Mouse (Mus musculus) layer of hippocampus, adult 8-10 months (tissue): ENCODE measurements around the gene Gpbar1. TPM values are rescaled to one million over a fixed set of nuclear protein-coding genes. Genes with fewer than 3 reads are reported as not detected.

Experiments used
- DNase-seq, 2 experiments: peaks; one replicate each; pipeline ENCODE4 v3.0.0; 2022; ENCODE audit warnings: low spot score in 2 of 2
- total RNA-seq, 4 experiments: library from RNA; stranded (reverse); gene quantifications; 2 replicates each; pipeline ENCODE4 v1.2.4; 2022

Gene Gpbar1
- total RNA-seq, 4 experiments from 2014 or later, result not detected

DNA sequence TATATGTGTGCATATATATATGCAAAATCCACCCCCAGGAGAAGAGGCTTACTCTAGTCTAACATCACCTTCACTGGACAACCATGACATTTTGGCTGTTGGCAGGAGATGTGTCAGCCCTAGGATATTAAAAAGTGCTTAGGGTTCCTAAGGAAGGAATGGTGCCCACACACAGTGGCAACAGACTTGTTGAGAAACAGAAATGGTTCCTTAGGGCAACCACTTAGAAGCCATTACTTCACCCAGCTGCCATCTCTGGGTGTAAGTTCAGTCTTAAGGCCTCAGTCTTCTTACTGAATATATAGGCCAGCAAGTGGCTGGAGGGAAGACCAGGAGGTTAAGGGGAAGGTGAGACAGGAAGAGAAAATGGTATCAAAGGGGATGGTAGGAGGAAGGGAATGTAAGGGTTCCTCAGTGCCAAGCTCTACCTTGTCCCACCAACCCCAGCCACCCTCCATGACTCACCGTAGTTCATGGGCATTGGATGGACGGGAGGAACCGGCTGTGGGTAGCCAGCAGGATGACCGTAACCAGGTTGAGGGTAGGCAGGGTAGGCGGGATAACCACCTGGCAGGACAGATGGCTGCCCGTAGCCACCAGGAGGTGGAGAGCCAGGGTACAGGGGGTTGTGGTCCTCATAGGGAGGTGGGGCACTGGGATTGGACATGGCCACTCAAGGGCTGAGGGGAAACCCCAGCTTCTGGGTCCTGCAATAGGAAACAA lies 16.5 kb downstream of the Gpbar1 start:
- no peak for DNase-seq

DNA sequence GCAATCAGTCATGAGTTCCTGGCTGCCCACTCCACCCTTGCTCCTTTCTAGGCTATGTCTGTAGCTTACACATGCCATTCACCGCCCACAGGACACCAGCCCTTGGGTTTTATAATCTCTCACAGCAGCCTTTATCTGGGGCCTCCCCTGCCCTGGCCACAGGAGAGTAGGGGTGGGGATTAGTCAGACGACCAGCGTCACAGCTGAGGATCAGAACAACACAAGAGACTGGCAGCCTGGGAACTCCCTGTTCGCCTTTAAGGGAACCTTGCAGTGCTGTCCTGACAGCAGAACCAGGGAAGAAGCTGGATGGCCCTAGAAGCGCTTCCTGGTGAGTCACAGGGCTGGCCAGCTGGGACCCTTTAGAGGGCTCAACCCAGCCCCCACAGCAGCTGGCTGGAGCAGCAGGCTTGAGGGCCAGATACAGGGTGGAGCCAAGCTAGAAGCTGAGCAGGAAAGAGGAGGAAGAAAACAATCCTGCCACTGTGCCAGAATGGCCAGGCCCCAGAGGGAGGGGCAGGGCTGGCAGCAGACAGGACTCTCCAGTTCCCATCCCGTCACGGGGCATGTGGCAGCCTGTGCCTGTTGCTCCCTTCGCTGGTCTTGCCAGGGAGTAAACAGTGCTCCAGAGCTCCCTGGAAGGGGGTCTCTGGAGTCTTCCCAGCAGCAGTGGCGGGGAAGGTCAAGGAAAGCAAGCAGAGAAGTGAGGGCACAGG lies 17.3 kb downstream of the Gpbar1 start:
- DNase-seq, result peak; percentile 91 to 95

DNA sequence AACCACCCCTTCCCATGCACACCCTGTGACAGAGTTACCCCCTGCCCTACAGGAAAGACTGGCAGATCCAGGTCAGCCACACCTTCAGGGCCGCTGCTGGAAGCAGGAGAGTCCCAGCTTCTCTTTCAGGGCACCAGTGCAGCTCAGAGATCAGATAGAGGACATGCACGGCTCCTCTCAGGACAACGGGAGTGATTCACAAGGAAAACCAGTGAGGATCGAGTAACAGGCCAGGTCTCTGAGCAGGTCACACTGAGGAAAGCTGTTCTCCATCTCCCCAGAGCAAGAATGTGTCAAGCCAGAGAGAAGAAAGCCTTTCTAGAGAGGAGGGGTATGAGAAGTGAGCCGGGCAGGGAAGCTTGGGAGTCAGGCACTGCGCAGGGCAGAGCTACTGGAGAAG lies 18.1 kb downstream of the Gpbar1 start:
- DNase-seq, result no peak

DNA sequence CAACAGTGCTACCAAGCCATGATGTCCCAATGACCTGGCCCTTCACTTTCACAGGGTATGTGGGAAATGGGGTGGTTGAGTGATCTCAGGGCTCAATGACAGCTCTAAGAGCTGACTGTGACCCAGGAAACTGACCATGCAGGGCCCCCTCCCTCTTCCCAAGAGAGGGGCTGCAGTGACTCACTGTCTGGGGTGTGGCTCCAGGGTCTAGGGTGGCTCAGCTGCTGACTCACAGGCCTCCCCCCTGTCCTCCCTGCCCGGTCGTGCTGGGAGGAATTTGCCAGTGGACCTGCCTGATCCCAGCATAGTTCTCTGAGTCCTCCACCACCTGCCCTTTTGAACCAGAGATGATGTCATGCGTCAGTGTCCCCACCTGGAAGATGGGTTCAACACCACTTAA lies 18.9 kb downstream of the Gpbar1 start:
- no peak for DNase-seq

DNA sequence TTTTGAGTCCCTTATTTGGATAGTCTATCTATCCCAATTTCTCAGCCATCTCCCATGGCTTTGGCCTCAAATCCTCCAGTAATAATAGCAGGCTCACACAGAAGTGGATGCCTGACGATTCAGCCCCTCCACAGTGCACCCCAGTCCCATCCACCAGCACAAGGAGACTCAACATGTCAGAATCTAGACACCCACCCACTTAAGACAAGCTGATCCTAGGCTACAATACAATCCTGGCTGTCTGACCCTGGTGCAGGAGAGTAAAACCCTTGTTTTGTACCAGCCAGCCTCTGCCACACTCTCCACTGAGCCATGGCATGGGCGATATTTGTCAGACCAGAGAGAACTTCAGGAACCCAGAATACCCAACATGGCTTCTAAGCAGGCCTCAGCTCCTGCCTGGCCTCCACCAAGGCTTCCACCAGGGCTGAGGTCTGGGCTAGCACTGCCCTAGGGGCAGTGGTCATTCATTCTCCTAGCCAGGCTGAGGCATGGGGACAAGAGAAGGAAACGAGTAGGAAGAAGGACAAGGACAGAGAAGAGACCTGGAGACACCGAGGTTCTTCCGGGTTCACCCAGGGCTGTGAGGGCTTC lies 19.9 kb downstream of the Gpbar1 start:
- no peak for DNase-seq

DNA sequence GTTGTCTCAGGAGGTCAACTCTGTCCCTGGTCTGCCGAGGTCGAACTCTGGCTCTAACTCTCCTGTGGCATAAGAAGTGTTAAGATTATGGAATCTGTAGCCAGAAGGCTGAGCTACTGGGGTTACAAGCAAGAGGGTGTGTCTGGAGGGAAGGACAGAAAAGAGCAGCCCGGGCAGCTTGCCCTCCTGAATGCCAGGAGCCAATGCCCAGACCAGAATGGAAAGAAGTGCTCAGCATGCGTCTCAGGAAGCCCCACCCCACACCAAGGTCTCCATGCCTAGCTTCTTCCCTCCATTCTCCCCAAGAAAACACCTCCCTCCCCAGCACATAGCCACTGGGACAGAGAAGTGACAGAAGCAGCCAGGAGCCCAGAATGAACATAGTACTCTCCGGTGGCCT lies 20.6 kb downstream of the Gpbar1 start:
- no peak for DNase-seq

DNA sequence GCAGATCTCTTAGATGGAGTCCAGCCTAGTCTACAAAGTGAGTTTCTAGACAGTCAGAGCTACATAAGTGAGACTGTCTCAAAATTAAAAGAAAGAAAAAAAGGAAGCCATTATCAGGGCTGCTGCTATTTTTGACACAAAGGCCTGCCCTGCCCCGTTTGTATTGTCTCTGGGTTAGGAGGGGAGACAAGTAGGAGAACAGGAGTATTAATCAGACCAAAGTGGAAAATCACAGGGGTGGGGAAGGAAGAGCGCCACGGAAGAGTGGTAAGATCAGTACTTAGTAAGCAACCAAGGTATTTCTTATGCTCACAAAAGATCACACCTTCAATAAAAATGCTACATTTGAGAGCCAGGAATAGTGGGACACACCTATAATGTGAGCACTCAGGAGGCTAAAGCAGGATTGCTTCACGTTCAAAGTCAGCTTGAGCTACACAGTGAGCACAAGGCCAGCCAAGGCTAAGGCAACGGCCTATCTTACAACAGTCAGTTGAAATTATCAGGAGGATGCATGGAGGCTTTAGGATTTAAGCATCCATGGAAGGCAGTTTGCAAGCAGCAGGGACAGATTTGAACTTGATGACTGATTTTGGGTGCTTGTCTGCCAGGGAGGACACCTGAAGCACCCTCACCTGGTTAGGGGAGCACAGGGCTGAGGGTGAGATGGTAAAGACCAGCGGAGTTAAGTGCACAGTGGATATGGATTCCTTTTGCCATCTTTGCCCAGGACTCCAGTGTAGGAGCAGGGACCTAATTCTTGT lies 22.2 kb downstream of the Gpbar1 start:
- DNase-seq, result no peak

DNA sequence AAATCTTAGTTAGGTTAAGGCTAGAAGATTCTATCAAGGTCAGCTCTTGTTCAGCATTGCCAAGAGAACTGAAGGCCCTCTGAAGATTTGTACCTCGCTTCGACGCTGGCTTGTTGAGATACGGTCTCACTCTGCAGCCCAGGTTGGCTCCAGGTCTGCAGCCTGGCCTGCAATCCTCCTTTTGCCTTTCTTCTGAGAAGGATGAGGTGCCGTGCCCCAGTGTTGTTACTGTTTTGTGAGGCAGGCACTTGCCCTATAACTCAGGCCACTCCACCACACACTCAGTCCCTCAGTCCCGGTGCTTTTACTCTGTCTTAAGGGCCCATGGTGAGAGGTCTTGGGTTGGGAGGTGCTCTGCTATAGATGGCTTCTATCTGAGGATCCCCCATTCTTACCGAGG lies 23.9 kb downstream of the Gpbar1 start:
- DNase-seq, result no peak

DNA sequence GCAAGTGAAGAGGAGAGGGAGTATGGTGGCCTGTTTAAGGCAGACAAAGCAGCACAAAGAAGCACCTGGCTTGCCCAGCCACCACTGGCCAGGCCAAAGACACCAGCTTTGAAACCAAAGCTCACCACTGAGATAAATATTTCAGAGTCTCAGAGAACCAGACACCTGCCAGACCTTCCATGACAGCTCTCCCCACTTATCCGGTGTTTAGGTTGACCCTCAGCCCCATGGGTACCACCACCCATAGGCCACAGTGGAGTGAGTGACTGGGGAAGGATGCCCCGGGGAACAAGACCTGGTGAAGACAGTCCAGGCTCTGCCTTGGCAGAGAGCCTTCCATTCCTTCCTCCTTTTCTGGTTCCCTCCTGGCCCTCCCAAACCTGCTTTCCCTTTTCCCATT lies 24.5 kb downstream of the Gpbar1 start:
- no peak for DNase-seq

DNA sequence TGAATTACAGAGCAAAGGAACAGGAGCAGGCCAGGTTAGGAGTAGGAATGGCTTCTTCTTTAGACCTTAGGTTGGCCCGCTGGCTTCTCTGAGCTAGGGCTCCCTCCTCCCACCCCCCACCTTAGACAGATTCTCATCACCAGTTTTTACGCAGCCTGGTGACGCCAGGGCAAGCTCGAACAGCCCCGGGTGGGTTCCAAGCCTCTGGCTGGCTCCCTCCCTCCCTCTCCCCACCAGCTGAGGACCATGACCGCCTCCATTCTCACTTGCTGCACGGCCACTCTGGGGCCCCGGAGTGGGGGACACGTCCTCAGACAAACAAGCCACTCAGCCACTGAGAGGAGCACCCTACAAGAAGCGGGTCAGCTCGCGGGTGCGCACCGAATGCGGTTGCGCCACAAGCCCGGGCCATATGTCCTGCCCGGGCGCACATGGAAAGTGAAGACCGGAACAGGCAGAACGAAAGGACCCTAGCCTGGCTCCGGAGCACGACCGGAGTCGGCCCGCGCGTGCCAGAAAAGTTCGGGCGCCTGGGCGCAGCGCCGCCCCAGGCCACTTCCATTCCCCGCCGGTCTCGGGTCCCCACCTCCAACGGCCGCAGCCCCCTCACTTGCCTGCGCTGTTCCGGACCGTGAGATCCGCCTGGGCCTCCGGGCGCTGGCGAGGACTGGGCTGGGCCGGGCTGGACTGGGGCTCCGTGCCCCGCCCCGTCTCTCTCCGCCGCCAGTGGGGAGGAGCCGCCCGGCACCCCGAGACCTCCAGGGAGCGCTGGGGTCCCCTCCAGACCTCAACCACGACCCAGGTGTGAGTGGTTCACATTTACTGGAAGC lies 25.4 kb downstream of the Gpbar1 start:
- DNase-seq, result peak in 1 of 2 experiments; percentile 53

DNA sequence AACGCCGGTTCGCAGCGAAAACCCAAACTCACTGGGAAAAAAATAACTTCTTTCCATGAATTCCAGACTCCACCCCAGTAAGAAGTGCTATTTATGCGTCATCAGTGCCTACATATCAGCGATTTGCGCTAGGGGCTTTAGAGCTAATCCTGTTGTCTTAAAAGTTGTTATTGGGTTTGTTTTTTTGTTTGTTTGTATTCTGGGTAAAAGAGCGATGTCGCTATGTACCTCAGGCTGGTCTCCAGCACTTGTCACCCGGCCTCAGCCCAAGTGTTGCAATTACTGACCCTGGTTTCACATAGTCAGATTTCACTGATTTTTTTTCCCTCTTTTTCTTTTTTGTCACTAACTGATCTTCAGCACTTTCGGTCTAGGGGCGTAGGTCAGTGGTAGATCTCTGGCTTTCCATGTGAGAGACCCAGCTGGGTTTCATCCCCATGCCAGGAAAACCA lies 26.0 kb downstream of the Gpbar1 start:
- DNase-seq, result no peak

DNA sequence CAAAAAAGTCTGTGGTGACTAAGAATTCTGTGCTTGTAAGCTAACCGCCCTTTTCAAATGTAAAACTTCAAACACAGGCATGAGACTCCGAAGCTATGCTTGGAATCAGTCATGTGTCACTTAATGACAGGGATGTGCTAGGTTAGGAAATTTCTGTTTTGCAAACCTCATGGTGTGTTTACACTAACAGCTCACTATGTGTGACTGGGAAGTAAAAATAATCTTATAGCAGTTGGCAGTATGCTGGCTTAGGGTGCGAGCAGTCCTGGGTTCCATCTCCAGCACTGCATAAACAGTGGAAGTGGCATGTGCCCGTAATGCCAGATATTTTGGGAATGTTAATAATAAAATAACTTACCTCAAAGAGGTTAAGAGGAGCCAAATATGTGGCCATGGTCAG lies 26.6 kb downstream of the Gpbar1 start:
- no peak for DNase-seq

DNA sequence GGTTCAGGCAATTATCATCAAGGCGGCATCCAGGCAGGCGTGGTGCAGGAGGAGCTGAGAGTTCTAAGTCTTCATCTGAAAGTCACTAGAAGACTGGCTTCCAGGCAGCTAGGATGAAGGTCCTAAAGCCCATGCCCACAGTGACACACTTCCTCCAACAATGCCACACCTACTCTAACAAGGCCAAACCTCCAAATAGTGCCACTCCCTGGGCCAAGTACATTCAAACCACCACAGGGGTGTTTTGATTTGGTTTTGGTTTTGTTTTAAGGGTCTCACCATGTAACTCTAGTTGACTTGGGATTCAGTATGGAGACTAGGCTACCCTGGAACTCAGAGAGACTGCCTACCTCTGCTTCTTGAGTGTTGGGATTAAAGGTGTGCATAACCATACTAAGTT lies 27.2 kb downstream of the Gpbar1 start, which contains the start of gene Tmbim1:
Tmbim1 (minus strand) TSS at position 101 of the 400 bp plus-strand sequence.
- no peak for DNase-seq

DNA sequence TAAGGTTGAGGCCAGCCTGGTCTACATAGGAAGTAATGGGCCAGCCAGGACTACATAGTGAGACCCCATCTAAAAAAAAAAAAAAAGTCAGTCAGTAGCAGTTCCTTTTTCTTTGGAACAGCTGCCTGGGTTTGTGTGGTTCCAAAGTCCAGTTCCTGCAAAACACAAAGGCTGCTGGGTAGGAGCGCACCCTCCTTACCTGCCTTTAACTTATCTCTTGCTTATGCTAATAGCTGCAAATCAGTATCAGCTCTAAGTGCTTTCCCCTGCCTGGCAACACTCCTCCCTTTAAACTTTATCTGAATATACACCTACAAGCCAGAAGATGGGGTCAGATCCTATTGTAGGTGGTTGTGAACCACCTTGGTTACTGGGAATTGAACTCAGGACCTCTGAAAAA lies 28.8 kb downstream of the Gpbar1 start:
- DNase-seq, result no peak

DNA sequence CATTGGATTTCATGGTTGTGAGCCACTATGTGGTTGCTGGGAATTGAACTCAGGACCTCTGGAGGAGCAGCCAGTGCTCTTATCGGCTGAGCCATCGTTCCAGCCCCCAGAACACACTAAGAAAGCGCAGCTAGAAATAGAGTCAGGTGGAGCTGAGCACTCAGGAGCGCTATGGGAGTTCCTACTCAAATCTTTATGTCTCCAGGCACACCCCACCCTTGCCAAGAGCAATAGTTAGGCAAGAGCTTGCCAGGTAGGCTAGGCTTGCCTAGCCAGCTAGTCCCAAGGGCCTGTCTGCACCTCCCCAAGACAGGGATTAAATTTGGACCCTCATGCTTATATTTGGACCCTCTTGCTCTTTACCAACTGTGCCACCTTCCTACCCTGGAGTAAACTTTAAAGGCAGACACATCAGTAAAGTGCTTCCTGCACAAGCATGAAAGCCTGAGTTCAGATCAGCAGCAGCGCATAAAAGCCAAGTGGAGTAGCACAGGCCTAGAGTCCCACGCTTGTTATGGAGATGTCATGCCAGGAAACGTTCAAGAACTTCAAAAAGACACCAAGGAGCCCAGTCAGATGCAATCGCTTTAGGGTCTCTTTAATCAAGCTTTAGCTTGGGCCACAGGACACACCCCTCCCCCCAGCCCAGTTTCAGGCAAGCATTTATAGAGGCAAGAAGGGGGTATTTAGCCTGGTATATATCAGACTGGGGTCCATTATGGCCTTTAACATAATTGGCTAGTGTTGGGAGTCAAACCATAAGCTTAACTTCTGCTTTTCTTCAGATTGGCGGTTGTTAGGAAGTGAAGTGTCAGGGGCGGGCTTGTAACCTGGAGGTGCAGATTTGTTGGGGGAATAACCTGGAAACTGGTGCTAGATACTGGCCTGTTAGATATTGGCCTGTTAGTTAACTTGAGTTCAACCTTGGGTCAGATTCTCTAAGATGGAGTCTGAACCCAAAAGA lies 29.9 kb downstream of the Gpbar1 start:
- no peak for DNase-seq

DNA sequence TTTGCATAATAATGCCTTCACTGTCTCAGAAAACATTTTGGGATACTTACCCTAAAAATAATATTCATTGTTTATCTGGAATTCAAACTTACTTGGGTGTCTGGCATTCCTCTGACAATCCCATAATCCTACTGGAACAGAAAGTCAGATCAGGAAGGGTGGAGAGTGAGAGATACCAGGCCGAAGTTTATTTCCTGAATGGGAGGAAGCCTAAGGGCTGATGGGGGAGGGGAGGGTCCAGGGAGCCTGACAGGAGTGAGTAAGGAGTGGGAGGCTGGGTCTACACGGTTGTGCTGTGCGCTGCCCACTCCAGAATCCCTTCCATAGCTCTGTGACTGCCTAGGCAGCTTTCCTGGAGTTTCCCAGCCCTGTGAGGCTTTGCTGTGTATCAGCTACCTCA lies 31.4 kb downstream of the Gpbar1 start:
- no peak for DNase-seq

DNA sequence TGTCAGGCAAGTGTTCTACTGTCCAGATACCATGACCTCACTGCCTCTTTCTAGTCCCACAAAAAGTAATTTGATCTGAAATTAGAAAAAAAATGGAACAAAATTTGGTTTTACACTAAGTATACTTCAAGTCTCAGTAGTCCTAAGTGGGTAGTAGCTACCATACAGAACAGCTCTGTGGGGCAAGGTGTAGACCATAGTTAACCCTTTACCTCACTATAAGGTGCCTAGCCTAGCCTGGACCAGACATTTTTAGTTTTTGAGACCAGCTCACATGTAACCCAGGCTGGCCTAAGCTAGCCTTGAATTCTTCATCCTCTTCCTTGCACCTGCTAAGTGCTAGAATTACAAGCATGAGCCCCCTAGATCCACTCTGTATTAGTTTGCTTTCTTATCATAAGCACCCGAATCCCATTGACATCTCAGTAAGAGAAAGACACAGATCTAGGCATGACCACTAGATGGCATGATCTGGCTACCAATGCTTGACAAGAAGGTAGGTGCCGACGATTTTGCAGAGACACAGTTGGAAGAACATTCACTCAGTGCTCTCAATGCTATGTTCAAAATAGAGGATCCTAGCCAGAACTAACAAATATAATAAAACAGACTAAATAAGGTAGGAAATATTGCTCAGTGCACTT lies 34.8 kb downstream of the Gpbar1 start:
- DNase-seq, result peak; percentile 57 to 64

DNA sequence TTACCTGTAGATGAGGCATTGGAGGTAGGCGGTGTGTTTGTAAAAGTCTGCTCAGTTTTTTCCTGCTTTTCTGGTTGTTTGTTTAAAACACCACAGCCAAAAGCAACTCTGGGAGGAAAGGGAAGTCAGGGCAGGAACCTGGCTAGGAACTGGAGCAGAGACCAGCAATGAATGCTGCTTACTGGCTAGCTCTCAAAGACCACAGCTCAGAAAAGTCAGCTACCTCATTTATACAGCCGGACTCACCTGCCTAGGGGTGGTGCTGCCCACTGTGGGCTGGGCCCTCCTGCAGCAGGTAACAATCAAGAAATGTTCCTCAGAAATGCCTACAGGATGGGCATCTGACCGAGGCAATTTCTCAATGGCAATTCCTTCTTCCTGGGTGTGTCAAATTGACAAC lies 36.4 kb downstream of the Gpbar1 start:
- DNase-seq, result no peak

DNA sequence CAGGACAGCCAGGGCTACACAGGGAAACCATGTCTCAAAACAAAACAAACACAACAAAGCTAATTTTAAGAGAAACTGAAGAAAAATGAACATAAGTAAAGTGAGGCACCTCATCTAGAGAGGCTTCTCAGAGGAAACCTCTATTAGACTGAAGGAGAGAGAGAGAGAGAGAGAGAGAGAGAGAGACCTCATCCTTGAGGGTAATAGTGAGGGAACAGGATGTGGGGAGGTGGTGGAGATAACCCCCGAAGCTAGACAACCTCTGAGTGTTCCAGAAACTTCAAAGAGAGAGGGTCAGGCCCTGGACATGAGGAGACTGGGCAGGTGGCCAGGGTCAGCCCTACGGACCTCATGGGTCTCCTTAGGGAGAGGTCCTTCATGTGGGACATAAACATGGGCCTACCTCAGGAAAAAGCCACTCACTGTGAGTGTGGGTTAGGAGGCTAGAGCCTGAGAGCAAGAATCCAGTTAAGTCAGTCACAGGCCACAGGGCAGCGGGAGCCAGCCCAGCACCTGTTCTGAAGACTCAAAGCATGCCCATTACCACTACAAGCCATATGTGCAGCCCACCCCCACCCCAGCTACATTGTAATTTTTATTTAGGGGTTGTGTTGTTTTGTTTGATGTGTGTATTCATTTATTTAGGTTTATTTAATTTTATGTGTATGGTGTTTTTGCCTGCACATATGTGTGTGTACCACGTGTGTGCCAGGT lies 37.9 kb downstream of the Gpbar1 start:
- no peak for DNase-seq
